Mouse (Mus musculus) hindbrain, embryonic 15.5 days (tissue): ENCODE results near the gene Amt. TPM values are rescaled to one million over a fixed set of nuclear protein-coding genes. Genes with fewer than 3 reads are reported as not detected.

ENCODE experiments used
- ATAC-seq: fragments of 200-750 bp; cut with Nextera tagmentation; 2 replicates; pipeline ENCODE4 v1.8.0; 2017; ENCODE audit warnings: low read depth, moderate number of reproducible peaks, moderate TSS enrichment; ENCODE audit not compliant: low FRiP score
- H3K27ac ChIP-seq: fragments of 300-500 bp; sonication (generic); replicated peaks from 2 replicates; pipeline ENCODE4 v1.5.1; 2015; ENCODE audit warnings: mild to moderate bottlenecking, inconsistent platforms
- H3K27me3 ChIP-seq: fragments of 300-500 bp; sonication (generic); 2 replicates; pipeline ENCODE4 v1.6.1; 2015; ENCODE audit warnings: control low read depth, inconsistent platforms
- H3K36me3 ChIP-seq: fragments of 300-500 bp; sonication (generic); 2 replicates; pipeline ENCODE4 v1.6.1; 2015; ENCODE audit warnings: control low read depth, inconsistent platforms
- H3K4me1 ChIP-seq: fragments of 300-500 bp; sonication (generic); replicated peaks from 2 replicates; pipeline ENCODE4 v1.6.1; 2015; ENCODE audit warnings: control low read depth, inconsistent platforms
- H3K4me2 ChIP-seq: fragments of 300-500 bp; sonication (generic); 2 replicates; pipeline ENCODE4 v1.6.1; 2015; ENCODE audit warnings: moderate library complexity, mild to moderate bottlenecking, inconsistent platforms
- H3K4me3 ChIP-seq: fragments of 300-500 bp; sonication (generic); 2 replicates; pipeline ENCODE4 v1.5.1; 2015; ENCODE audit warnings: mild to moderate bottlenecking, inconsistent platforms
- H3K9ac ChIP-seq: fragments of 300-500 bp; sonication (generic); 2 replicates; pipeline ENCODE4 v1.6.1; 2015; ENCODE audit warnings: inconsistent platforms
- H3K9me3 ChIP-seq: fragments of 300-500 bp; sonication (generic); 2 replicates; pipeline ENCODE4 v1.6.1; 2016; ENCODE audit warnings: control low read depth, inconsistent platforms
- WGBS: fragments of 180-500 bp; shearing (Covaris S2); methylation state at CpG from one replicate; pipeline ENCODE4 v1.1.7; 2015; 5-methylcytosine and 5-hydroxymethylcytosine counted together
- polyA plus RNA-seq: library from polyadenylated mRNA; unstranded; fragments of >200 nt; fragmentation: Nextera tagmentation; extraction: Ambion mirVana; gene quantifications from 2 replicates; pipeline ENCODE4 v1.2.1, GENCODE M21; 2015

The Amt gene
- polyA plus RNA-seq, 1 experiment from 2014 or later = 28.3 TPM

GRCm38 (mm10) chr9:108289347-108289746 lies 7.3 kb upstream of the Amt start:
- H3K4me2 ChIP-seq = peak overlapping the region; percentile 76
- H3K27ac ChIP-seq = peak overlapping the region; percentile 93
- peaks cover 14% of the 10 kb centered on the region for H3K4me1 ChIP-seq
- ATAC-seq = no peak
- H3K27me3 ChIP-seq = no peaks in the 10 kb centered on the region
- peaks cover 7% of the 10 kb centered on the region; the same call in 1 of the 2 replicates for H3K36me3 ChIP-seq
- peak overlapping the region; percentile 64 for H3K4me3 ChIP-seq
- 67% methylated on average over 2 of the region's 2 CpGs for WGBS
- peak overlapping the region; percentile 69; the same call in 1 of the 2 replicates for H3K9ac ChIP-seq
- no peaks in the 10 kb centered on the region for H3K9me3 ChIP-seq

GRCm38 (mm10) chr9:108290016-108290750 lies 6.5 kb upstream of the Amt start, which contains the start of gene Nicn1:
Gene Nicn1 (plus strand): TSS chr9:108290429.
- H3K4me2 ChIP-seq = peak within 1 kb of the TSS; percentile 76
- peaks cover 14% of the 10 kb centered on the region for H3K4me1 ChIP-seq
- peak within 1 kb of the TSS; percentile 69 for H3K9ac ChIP-seq
- H3K36me3 ChIP-seq = peaks cover 15% of the 10 kb centered on the region; the same call in 1 of the 2 replicates
- WGBS = under 1% methylated on average over 32 of the region's 32 CpGs
- no peaks in the 10 kb centered on the region for H3K9me3 ChIP-seq
- peak within 1 kb of the TSS; percentile 93 for H3K27ac ChIP-seq
- ATAC-seq = peak; percentile 97
- H3K4me3 ChIP-seq = peak within 1 kb of the TSS; percentile 64
- no peaks in the 10 kb centered on the region for H3K27me3 ChIP-seq

- ATAC-seq = no peak
- peak overlapping the region; percentile 64 for H3K4me3 ChIP-seq
- H3K4me1 ChIP-seq = peaks cover 14% of the 10 kb centered on the region
- H3K27ac ChIP-seq = peak overlapping the region; percentile 88
- peak overlapping the region; percentile 76 for H3K4me2 ChIP-seq
- peaks cover 21% of the 10 kb centered on the region; the same call in 1 of the 2 replicates for H3K36me3 ChIP-seq
- H3K9me3 ChIP-seq = no peaks in the 10 kb centered on the region
- peak overlapping the region; percentile 61 for H3K9ac ChIP-seq
- H3K27me3 ChIP-seq = no peaks in the 10 kb centered on the region
- WGBS = 35% methylated on average over 6 of the region's 6 CpGs
These were observed 5.9 kb upstream of the Amt start for GRCm38 (mm10) chr9:108290773-108291172.

- 92% methylated on average over 3 of the region's 3 CpGs for WGBS
- no peak overlapping the region for H3K4me3 ChIP-seq
- H3K9me3 ChIP-seq = no peaks in the 10 kb centered on the region
- no peak for ATAC-seq
- H3K27ac ChIP-seq = no peak overlapping the region
- H3K4me2 ChIP-seq = no peak overlapping the region
- no peak overlapping the region for H3K9ac ChIP-seq
- peaks cover 41% of the 10 kb centered on the region for H3K36me3 ChIP-seq
- peaks cover 23% of the 10 kb centered on the region for H3K4me1 ChIP-seq
- no peaks in the 10 kb centered on the region for H3K27me3 ChIP-seq
These were observed 5.2 kb downstream of the Amt start for GRCm38 (mm10) chr9:108301853-108302252.

- peaks cover 33% of the 10 kb centered on the region for H3K36me3 ChIP-seq
- H3K4me1 ChIP-seq = peaks cover 38% of the 10 kb centered on the region
- peak overlapping the region; percentile 84 for H3K4me2 ChIP-seq
- ATAC-seq = no peak
- H3K27ac ChIP-seq = peak overlapping the region; percentile 89; the same call in 1 of the 2 replicates
- 89% methylated on average over 4 of the region's 4 CpGs for WGBS
- peak overlapping the region; percentile 90 for H3K4me3 ChIP-seq
- peak overlapping the region; percentile 91; the same call in 1 of the 2 replicates for H3K9ac ChIP-seq
- no peaks in the 10 kb centered on the region for H3K27me3 ChIP-seq
- H3K9me3 ChIP-seq = no peaks in the 10 kb centered on the region
These were observed 8.1 kb downstream of the Amt start for GRCm38 (mm10) chr9:108304716-108305115.

GRCm38 (mm10) chr9:108305170-108305569 lies 8.5 kb downstream of the Amt start:
- 3% methylated on average over 1 of the region's 1 CpGs for WGBS
- Histone ChIP-seq H3K27ac (peak overlapping the region; percentile 89), H3K4me3 (peak overlapping the region; percentile 90), H3K9ac (peak overlapping the region; percentile 91), H3K36me3 (peaks cover 33% of the 10 kb centered on the region), H3K27me3 (no peaks in the 10 kb centered on the region), H3K4me1 (peaks cover 43% of the 10 kb centered on the region), H3K4me2 (peak overlapping the region; percentile 84), H3K9me3 (no peaks in the 10 kb centered on the region)
- no peak for ATAC-seq

GRCm38 (mm10) chr9:108305629-108306520 lies 9.2 kb downstream of the Amt start, which contains the start of the genes Rhoa and Tcta:
Gene Rhoa (plus strand): TSS chr9:108306129.
Gene Tcta (minus strand): TSS chr9:108306160.
- Histone ChIP-seq H3K27me3 (no peaks in the 10 kb centered on the region), H3K36me3 (peaks cover 27% of the 10 kb centered on the region), H3K9me3 (no peaks in the 10 kb centered on the region), H3K4me3 (peak within 1 kb of the TSS; percentile 90), H3K27ac (peak within 1 kb of the TSS; percentile 98), H3K4me1 (peaks cover 43% of the 10 kb centered on the region), H3K4me2 (peak within 1 kb of the TSS; percentile 84), H3K9ac (peak within 1 kb of the TSS; percentile 91)
- under 1% methylated on average over 81 of the region's 81 CpGs for WGBS
- ATAC-seq = peak; percentile 98

GRCm38 (mm10) chr9:108306571-108306980 lies 9.9 kb downstream of the Amt start:
- Histone ChIP-seq H3K27me3 (no peaks in the 10 kb centered on the region), H3K4me2 (peak overlapping the region; percentile 61), H3K27ac (peak overlapping the region; percentile 98), H3K9ac (peak overlapping the region; percentile 89), H3K4me3 (peak overlapping the region; percentile 90), H3K9me3 (no peaks in the 10 kb centered on the region), H3K36me3 (peaks cover 22% of the 10 kb centered on the region), H3K4me1 (peaks cover 43% of the 10 kb centered on the region)
- ATAC-seq = peak; percentile 49
- under 1% methylated on average over 51 of the region's 51 CpGs for WGBS

- peaks cover 46% of the 10 kb centered on the region for H3K4me1 ChIP-seq
- 22% methylated on average over 12 of the region's 12 CpGs for WGBS
These were observed 10.6 kb downstream of the Amt start for GRCm38 (mm10) chr9:108307021-108307807.

GRCm38 (mm10) chr9:108308141-108308540 lies 11.5 kb downstream of the Amt start:
- no peak overlapping the region for H3K27ac ChIP-seq
- H3K36me3 ChIP-seq = peaks cover 9% of the 10 kb centered on the region
- peak overlapping the region; percentile 61 for H3K4me2 ChIP-seq
- 0 out of 2 replicates have a peak overlapping the region, but pooled peaks have one; percentile 41 for H3K9ac ChIP-seq
- H3K9me3 ChIP-seq = no peaks in the 10 kb centered on the region
- H3K4me1 ChIP-seq = peaks cover 46% of the 10 kb centered on the region
- ATAC-seq = no peak
- H3K27me3 ChIP-seq = no peaks in the 10 kb centered on the region
- WGBS = 63% methylated on average over 2 of the region's 2 CpGs
- peak overlapping the region; percentile 90 for H3K4me3 ChIP-seq

More at GRCm38 (mm10) chr9:108307021-108307807, 10.6 kb downstream of the Amt start:
- Histone ChIP-seq H3K9ac (peak overlapping the region; percentile 89), H3K36me3 (peaks cover 18% of the 10 kb centered on the region), H3K27ac (peak overlapping the region; percentile 98), H3K27me3 (no peaks in the 10 kb centered on the region), H3K4me3 (peak overlapping the region; percentile 90), H3K9me3 (no peaks in the 10 kb centered on the region), H3K4me2 (peak overlapping the region; percentile 61)
- ATAC-seq = no peak

GRCm38 (mm10) chr9:108317572-108317971 lies 20.9 kb downstream of the Amt start:
- Histone ChIP-seq H3K4me3 (no peak overlapping the region), H3K4me1 (no peaks in the 10 kb centered on the region), H3K9ac (no peak overlapping the region), H3K36me3 (no peaks in the 10 kb centered on the region), H3K4me2 (no peak overlapping the region), H3K27ac (no peak overlapping the region), H3K9me3 (no peaks in the 10 kb centered on the region), H3K27me3 (no peaks in the 10 kb centered on the region)
- 98% methylated on average over 3 of the region's 3 CpGs for WGBS
- ATAC-seq = no peak
